Mouse (Mus musculus): ENCODE results near the gene Cd247. TPM values are rescaled to one million over a fixed set of nuclear protein-coding genes. Genes with fewer than 3 reads are reported as not detected.

Cd247 gene
- polyA plus RNA-seq, 1 experiment from 2014 or later: 0.63 TPM

GRCm38 (mm10) chr1:165909471-165909870, 121.0 kb downstream of the Cd247 start:
- H3K27me3 ChIP-seq: no peaks in the 10 kb centered on the region
- H3K4me1 ChIP-seq: peaks cover 15% of the 10 kb centered on the region
- H3K9me3 ChIP-seq (replicated peaks): no peaks in the 10 kb centered on the region
- H3K9ac ChIP-seq: no peak overlapping the region
- 87% methylated on average over 3 of the region's 3 CpGs for WGBS
- H3K4me3 ChIP-seq: no peak overlapping the region
- H3K27ac ChIP-seq: no peak overlapping the region
- H3K4me2 ChIP-seq: no peak overlapping the region
- ATAC-seq: no peak
- H3K36me3 ChIP-seq (ENCODE audit: poor library complexity, severe bottlenecking): peaks cover 58% of the 10 kb centered on the region

- peak overlapping the region; percentile 49; the same call in 1 of the 2 replicates for H3K27ac ChIP-seq
These were observed 125.4 kb downstream of the Cd247 start for GRCm38 (mm10) chr1:165913720-165914415.

GRCm38 (mm10) chr1:165914416-165914801, 125.9 kb downstream of the Cd247 start:
- Histone ChIP-seq H3K9ac (no peak overlapping the region), H3K27me3 (no peaks in the 10 kb centered on the region), H3K4me2 (peak overlapping the region; percentile 30; the same call in 1 of the 2 replicates), H3K4me1 (peaks cover 19% of the 10 kb centered on the region), H3K4me3 (no peak overlapping the region), H3K9me3 (replicated peaks) (no peaks in the 10 kb centered on the region; the same call in 1 of the 2 replicates), H3K27ac (peak overlapping the region; percentile 49), H3K36me3 (ENCODE audit: poor library complexity, severe bottlenecking) (peaks cover 34% of the 10 kb centered on the region)
- ATAC-seq: peak; percentile 41
- 50% methylated on average over 2 of the region's 2 CpGs for WGBS

More at GRCm38 (mm10) chr1:165913720-165914415, 125.4 kb downstream of the Cd247 start:
- Histone ChIP-seq H3K36me3 (ENCODE audit: poor library complexity, severe bottlenecking) (peaks cover 38% of the 10 kb centered on the region), H3K4me2 (no peak overlapping the region; the same call in 1 of the 2 replicates), H3K4me3 (no peak overlapping the region), H3K9ac (no peak overlapping the region), H3K27me3 (no peaks in the 10 kb centered on the region), H3K4me1 (peaks cover 19% of the 10 kb centered on the region), H3K9me3 (replicated peaks) (no peaks in the 10 kb centered on the region; the same call in 1 of the 2 replicates)
- 30% methylated on average over 2 of the region's 2 CpGs for WGBS
- ATAC-seq: peak; percentile 94

GRCm38 (mm10) chr1:165921026-165921425, 132.5 kb downstream of the Cd247 start:
- Histone ChIP-seq H3K27ac (no peak overlapping the region), H3K4me3 (no peak overlapping the region), H3K9me3 (replicated peaks) (no peaks in the 10 kb centered on the region; the same call in 1 of the 2 replicates), H3K27me3 (no peaks in the 10 kb centered on the region), H3K9ac (no peak overlapping the region), H3K36me3 (ENCODE audit: poor library complexity, severe bottlenecking) (peaks cover 11% of the 10 kb centered on the region), H3K4me2 (no peak overlapping the region), H3K4me1 (no peaks in the 10 kb centered on the region)
- no peak for ATAC-seq
- WGBS: 74% methylated on average over 3 of the region's 3 CpGs

GRCm38 (mm10) chr1:165922488-165922887, 134.0 kb downstream of the Cd247 start:
- WGBS: 81% methylated on average over 1 of the region's 1 CpGs
- H3K9ac ChIP-seq: no peak overlapping the region
- no peaks in the 10 kb centered on the region for H3K27me3 ChIP-seq
- no peaks in the 10 kb centered on the region for H3K9me3 ChIP-seq (replicated peaks)
- H3K27ac ChIP-seq: no peak overlapping the region
- no peak overlapping the region for H3K4me3 ChIP-seq
- H3K4me1 ChIP-seq: no peaks in the 10 kb centered on the region
- ATAC-seq: no peak
- no peaks in the 10 kb centered on the region for H3K36me3 ChIP-seq (ENCODE audit: poor library complexity, severe bottlenecking)
- H3K4me2 ChIP-seq: no peak overlapping the region

- Histone ChIP-seq H3K27me3 (no peaks in the 10 kb centered on the region), H3K4me2 (no peak overlapping the region), H3K9me3 (replicated peaks) (no peaks in the 10 kb centered on the region), H3K9ac (no peak overlapping the region), H3K4me1 (peaks cover under 1% of the 10 kb centered on the region; the same call in 1 of the 2 replicates), H3K36me3 (ENCODE audit: poor library complexity, severe bottlenecking) (no peaks in the 10 kb centered on the region), H3K4me3 (no peak overlapping the region), H3K27ac (no peak overlapping the region)
- no peak for ATAC-seq
- WGBS: 94% methylated on average over 2 of the region's 2 CpGs
These were observed 136.7 kb downstream of the Cd247 start for GRCm38 (mm10) chr1:165925207-165925606.

Other genes with a start within 250 kb of the Cd247 start
- gene Mpzl1, start 154.1 kb upstream of the Cd247 start, polyA plus RNA-seq (2015; fragmentation: Nextera tagmentation; extraction: Ambion mirVana): 127 and 131 TPM in 2 replicates
- gene Rcsd1, start 78.9 kb upstream of the Cd247 start, polyA plus RNA-seq (2015; fragmentation: Nextera tagmentation; extraction: Ambion mirVana): 6.5 and 7.0 TPM in 2 replicates
- gene Creg1, start 24.9 kb upstream of the Cd247 start, polyA plus RNA-seq (2015; fragmentation: Nextera tagmentation; extraction: Ambion mirVana): 21.2 and 21.5 TPM in 2 replicates
- 23.9 and 25.9 TPM in 2 replicates for gene Pou2f1, start 214.0 kb downstream of the Cd247 start, polyA plus RNA-seq (2015; fragmentation: Nextera tagmentation; extraction: Ambion mirVana)

Measured in forebrain, embryonic 13.5 days (tissue).